Mouse (Mus musculus) hindbrain, embryonic 16.5 days (tissue): Measurements from ENCODE around the gene Tmsb15b2. TPM values are rescaled to one million over a fixed set of nuclear protein-coding genes. Genes with fewer than 3 reads are reported as not detected.
"Not testable (repeated sequence)": the region's sequence is repeated elsewhere in the genome, so short reads cannot be mapped to it uniquely, and the experiment has no call there.

ENCODE experiments used
- ATAC-seq: fragments of 200-750 bp; cut with Nextera tagmentation; 2 replicates; pipeline ENCODE4 v1.8.0; 2017; ENCODE audit warnings: moderate TSS enrichment, moderate library complexity
- H3K27ac ChIP-seq: fragments of 300-500 bp; sonication (generic); 2 replicates; pipeline ENCODE4 v1.5.1; 2014; ENCODE audit warnings: low read depth, mild to moderate bottlenecking, control low read depth, low read length, moderate library complexity
- H3K27me3 ChIP-seq: fragments of 300-500 bp; sonication (generic); replicated peaks from 2 replicates; pipeline ENCODE4 v1.6.1; 2014; ENCODE audit warnings: low read length; ENCODE audit not compliant: control insufficient read depth, insufficient read depth
- H3K36me3 ChIP-seq: fragments of 300-500 bp; sonication (generic); 2 replicates; pipeline ENCODE4 v1.6.1; 2014; ENCODE audit warnings: mild to moderate bottlenecking, low read length, moderate library complexity, mixed read lengths; ENCODE audit not compliant: control insufficient read depth, insufficient read depth
- H3K4me1 ChIP-seq: fragments of 300-500 bp; sonication (generic); 2 replicates; pipeline ENCODE4 v1.6.1; 2014; ENCODE audit warnings: low read depth, low read length; ENCODE audit not compliant: control insufficient read depth, insufficient read depth
- H3K4me2 ChIP-seq: fragments of 300-500 bp; sonication (generic); 2 replicates; pipeline ENCODE4 v1.6.1; 2014; ENCODE audit warnings: mild to moderate bottlenecking, low read length, control low read depth, moderate library complexity
- H3K4me3 ChIP-seq: fragments of 300-500 bp; sonication (generic); 2 replicates; pipeline ENCODE4 v1.5.1; 2014; ENCODE audit warnings: mild to moderate bottlenecking, low read length, control low read depth, moderate library complexity
- H3K9ac ChIP-seq: fragments of 300-500 bp; sonication (generic); 2 replicates; pipeline ENCODE4 v1.6.1; 2014; ENCODE audit warnings: low read depth, mild to moderate bottlenecking, control low read depth, low read length, moderate library complexity
- H3K9me3 ChIP-seq: fragments of 300-500 bp; sonication (generic); 2 replicates; pipeline ENCODE4 v1.6.1; 2014; ENCODE audit warnings: mild to moderate bottlenecking, low read length, moderate library complexity; ENCODE audit not compliant: control insufficient read depth
- WGBS: fragments of 180-500 bp; shearing (Covaris S2); extraction: QIAGEN DNeasy Blood & Tissue Kit; methylation state at CpG from one replicate; pipeline ENCODE4 v1.1.7; 2014; 5-methylcytosine and 5-hydroxymethylcytosine counted together
- polyA plus RNA-seq: library from polyadenylated mRNA; unstranded; fragments of >200 nt; fragmentation: Nextera tagmentation; extraction: Ambion mirVana; gene quantifications from 2 replicates; pipeline ENCODE4 v1.2.1, GENCODE M21; 2015

Tmsb15b2 gene
- polyA plus RNA-seq: 67.2 and 73.8 TPM in 2 replicates

DNA sequence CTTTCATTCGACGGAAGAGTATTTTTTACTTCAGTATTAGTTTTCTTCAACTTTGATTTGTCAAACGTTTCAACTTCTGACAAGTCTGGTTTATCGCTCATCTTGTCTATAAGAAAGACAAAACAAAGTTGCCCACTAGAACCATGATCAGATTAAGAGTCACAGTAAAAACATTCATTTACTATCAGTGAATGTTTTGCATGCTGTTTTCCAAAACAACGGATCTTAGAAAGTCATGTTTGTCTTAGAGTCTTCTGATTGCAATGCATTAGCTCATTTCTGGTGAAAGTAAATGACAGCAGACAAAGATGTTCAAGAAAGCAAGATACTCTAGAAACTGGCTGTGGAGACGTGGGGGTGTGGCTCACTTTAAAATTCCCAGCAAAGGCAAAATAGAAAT, at the start of gene Tmsb15b2:
Tmsb15b2 (minus strand) TSS at position 101 of the 400 bp plus-strand sequence.
- not testable (repeated sequence) for H3K9me3 ChIP-seq, ATAC-seq, H3K27me3 ChIP-seq, H3K27ac ChIP-seq, H3K36me3 ChIP-seq, H3K4me1 ChIP-seq
- WGBS: 89% methylated on average over 6 of the region's 6 CpGs
- Histone ChIP-seq H3K9ac (peak within 1 kb of the TSS; percentile 61), H3K4me2 (peak within 1 kb of the TSS; percentile 59), H3K4me3 (peak within 1 kb of the TSS; percentile 53)

DNA sequence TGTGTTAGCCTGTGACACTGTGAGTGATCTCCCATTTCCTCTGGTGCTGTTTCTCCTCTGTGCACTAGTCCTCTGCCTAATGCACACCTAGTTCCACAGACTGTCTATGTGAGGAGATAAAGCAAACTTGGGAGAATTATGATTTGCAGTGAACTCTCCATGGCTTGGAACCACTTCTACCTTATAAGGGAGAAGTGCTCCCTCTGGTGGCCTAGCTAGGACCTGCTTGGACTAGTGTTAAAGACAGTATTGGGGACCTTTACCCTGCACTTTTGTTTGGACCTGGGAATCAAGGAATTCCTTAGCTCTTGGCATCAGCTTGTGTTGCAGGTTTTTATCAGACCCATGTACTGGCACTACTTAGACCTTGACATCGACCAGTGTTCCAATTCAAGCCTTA, 44.0 kb upstream of the Tmsb15b2 start:
- Histone ChIP-seq H3K4me2 (no peak overlapping the region), H3K9ac (no peak overlapping the region), H3K27me3 (no peaks in the 10 kb centered on the region), H3K4me3 (no peak overlapping the region), H3K4me1 (no peaks in the 10 kb centered on the region), H3K27ac (no peak overlapping the region), H3K36me3 (no peaks in the 10 kb centered on the region), H3K9me3 (no peaks in the 10 kb centered on the region)
- peak; percentile 64; the same call in 1 of the 2 replicates for ATAC-seq
- 23% methylated on average over 1 of the region's 1 CpGs for WGBS

DNA sequence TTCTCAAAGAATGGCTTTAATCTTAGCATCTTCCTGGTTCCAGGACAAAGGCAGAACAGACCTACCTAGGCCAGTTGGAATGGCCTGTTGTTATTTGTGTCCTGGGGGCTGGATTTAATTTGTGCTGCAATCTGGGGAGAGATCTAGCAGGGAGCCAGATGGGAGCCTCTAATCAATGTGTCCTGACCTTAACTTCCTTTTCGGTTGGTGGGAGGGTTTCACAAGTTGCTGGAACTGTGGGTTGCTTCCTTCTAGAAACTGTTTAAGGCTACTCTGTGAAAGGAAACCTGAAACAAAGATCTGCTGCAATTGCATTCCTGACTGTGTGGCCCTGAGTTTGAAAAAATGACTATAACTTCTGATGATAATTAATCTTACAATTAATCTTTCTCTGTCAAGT, 42.4 kb upstream of the Tmsb15b2 start:
- Histone ChIP-seq H3K4me1 (no peaks in the 10 kb centered on the region), H3K4me3 (no peak overlapping the region), H3K27ac (no peak overlapping the region), H3K9ac (no peak overlapping the region), H3K27me3 (no peaks in the 10 kb centered on the region), H3K4me2 (no peak overlapping the region), H3K36me3 (no peaks in the 10 kb centered on the region), H3K9me3 (no peaks in the 10 kb centered on the region)
- WGBS: 67% methylated on average over 1 of the region's 1 CpGs
- no peak for ATAC-seq

DNA sequence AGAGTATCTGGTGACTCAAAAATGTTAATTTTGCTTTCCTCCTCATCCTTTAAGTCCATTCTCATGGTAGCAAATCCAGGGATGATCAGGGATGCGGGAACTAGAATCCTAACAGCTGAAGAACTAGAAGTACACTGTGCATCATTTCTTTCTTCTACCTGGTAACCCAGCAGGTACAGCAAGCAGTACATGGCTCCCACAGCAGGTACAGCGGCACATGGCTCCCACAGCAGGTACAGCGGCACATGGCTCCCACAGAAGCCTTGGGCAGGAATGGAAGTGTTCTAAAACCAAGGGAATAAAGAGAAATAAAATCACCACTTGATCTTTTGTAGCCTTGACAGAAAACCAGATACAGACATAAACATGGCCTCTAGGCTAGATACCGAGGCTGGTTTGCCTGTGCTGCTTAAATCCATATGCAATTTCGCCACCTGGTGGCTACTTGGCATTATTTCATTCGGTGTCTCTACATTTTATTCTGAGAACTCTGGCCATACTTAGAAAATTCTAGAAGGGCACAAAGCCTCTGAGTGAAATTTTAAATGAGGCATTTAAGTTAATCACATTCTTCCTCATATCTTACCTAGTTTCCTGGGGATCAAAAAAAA, 39.9 kb upstream of the Tmsb15b2 start:
- Histone ChIP-seq H3K9me3 (no peaks in the 10 kb centered on the region), H3K36me3 (no peaks in the 10 kb centered on the region), H3K27ac (no peak overlapping the region), H3K27me3 (no peaks in the 10 kb centered on the region), H3K4me3 (no peak overlapping the region), H3K4me1 (no peaks in the 10 kb centered on the region), H3K9ac (no peak overlapping the region), H3K4me2 (no peak overlapping the region)
- ATAC-seq: peak; percentile 77
- WGBS: 52% methylated on average over 6 of the region's 6 CpGs

DNA sequence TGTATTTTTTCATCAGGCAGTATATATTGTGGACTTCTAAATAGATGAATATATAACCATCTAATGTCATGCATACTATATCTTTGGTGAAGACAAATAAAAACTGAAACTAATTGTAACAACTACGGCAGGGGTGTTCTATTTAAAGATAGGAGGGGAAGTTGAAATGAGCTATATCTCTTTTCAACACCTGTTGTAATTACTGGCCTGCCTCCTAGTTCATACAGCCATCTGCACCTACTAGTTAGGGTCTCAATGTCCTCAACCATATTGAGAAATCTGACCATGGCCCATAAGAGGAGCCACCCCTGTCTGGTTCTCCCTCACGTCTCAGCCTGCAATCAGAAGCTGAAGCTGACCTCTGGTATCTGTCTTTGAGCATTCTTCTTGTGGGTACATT, 21.0 kb upstream of the Tmsb15b2 start:
- no peaks in the 10 kb centered on the region for H3K27me3 ChIP-seq
- no peak overlapping the region for H3K9ac ChIP-seq
- WGBS: 89% methylated on average over 2 of the region's 2 CpGs
- no peak overlapping the region for H3K4me3 ChIP-seq
- peaks cover 7% of the 10 kb centered on the region for H3K4me1 ChIP-seq
- H3K27ac ChIP-seq: no peak overlapping the region
- H3K4me2 ChIP-seq: no peak overlapping the region
- ATAC-seq: no peak
- no peaks in the 10 kb centered on the region for H3K36me3 ChIP-seq
- H3K9me3 ChIP-seq: no peaks in the 10 kb centered on the region; the same call in 1 of the 2 replicates

DNA sequence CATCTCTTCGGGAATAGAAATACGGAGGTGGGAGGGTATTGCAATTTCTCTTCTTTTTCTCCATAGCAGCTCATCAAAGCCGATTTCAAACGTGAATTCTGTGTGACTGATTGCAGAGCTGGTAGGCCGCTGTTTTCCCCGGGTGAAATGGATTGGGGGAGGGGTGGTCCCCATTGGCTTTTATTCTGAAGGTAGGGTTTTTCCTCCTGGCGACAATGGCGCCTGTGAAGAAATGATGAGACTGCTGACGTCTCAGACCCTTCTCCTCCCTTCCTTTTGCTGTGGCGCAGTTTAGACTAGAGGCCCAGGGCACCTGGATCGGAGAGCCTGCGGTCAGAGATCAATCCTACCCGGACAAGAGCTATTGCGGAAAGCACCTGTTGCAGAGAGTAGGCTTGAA, 18.3 kb upstream of the Tmsb15b2 start:
- Histone ChIP-seq H3K4me1 (peaks cover 10% of the 10 kb centered on the region), H3K4me3 (peak overlapping the region; percentile 53), H3K9me3 (no peaks in the 10 kb centered on the region; the same call in 1 of the 2 replicates), H3K4me2 (peak overlapping the region; percentile 63), H3K27me3 (no peaks in the 10 kb centered on the region), H3K27ac (peak overlapping the region; percentile 85), H3K9ac (peak overlapping the region; percentile 71), H3K36me3 (no peaks in the 10 kb centered on the region)
- WGBS: 27% methylated on average over 13 of the region's 14 CpGs
- no peak for ATAC-seq

DNA sequence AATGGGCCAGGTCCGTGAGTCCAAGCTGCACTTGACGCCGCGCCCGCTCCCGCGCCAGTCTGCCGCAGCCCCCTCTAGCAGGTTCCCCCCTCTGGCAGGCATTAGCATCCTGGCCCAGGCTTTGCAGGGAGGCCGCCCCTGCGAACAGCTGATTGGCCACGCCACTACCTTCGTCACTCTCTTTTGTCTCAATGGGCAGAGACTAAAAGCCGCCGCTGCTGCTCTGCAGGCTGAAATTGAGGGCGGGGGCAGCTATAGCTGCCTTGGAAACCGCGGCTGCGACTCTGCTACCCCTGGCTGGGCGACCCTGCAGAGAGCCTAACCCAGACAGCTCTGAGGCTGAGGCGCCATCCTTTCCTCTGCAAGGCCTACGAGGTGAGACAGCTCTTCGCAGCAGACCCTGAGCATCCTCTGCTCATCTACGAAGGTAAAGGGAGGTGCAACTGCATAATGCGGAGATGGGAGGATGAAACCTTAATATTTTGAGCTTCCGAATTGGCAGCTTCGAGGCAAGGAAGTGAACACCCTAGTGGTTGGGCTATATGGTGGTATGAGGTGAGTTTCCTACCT, 17.8 kb upstream of the Tmsb15b2 start, which contains the start of gene Zcchc18:
Zcchc18 (plus strand) TSS at position 178 of the 570 bp plus-strand sequence.
- Histone ChIP-seq H3K9me3 (no peaks in the 10 kb centered on the region; the same call in 1 of the 2 replicates), H3K36me3 (no peaks in the 10 kb centered on the region), H3K4me2 (peak within 1 kb of the TSS; percentile 63), H3K4me3 (peak within 1 kb of the TSS; percentile 53), H3K4me1 (peaks cover 10% of the 10 kb centered on the region), H3K27me3 (no peaks in the 10 kb centered on the region), H3K27ac (peak within 1 kb of the TSS; percentile 85), H3K9ac (peak within 1 kb of the TSS; percentile 71)
- 15% methylated on average over 25 of the region's 26 CpGs for whole genome bisulfite sequencing
- ATAC-seq: peak; percentile 99

DNA sequence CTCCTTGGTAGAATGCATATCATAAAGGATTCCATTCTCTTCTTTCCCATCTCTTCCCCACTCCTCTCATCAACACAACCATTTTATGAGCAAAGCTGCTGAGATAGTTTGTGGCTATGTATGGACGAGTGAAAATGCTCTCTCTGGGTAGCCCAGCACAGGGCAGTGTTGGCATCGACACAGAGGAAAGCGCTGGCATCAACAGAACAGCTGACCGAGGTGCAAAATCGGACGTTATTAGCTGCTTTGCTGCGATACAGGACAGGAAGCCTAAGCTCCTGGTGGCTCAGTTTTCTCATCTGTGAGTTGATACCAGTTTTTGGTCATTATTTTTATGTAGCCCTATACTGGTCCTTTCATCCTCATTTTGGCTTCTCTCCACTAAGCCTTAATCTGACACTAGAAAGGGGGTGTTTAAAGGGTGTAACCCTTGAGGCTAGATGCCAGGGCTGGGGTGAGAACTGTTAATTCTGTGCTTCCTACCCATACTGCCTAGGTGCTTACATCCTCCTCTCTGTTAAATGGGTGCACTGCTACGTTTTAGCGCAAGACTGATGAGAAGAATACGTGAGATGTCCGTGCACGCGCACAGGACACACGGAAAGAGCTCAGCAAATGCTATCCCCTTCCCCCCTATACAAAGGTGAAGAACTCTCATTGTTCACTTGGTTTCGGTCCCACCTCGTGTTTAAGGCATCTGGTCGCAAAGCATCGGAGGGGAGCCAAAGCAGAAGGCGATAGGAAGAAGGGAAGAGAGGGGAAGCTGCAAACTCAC, 17.1 kb upstream of the Tmsb15b2 start:
- Histone ChIP-seq H3K4me3 (peak overlapping the region; percentile 53), H3K4me2 (peak overlapping the region; percentile 63), H3K27me3 (no peaks in the 10 kb centered on the region), H3K9ac (peak overlapping the region; percentile 71), H3K9me3 (no peaks in the 10 kb centered on the region; the same call in 1 of the 2 replicates), H3K36me3 (no peaks in the 10 kb centered on the region), H3K27ac (peak overlapping the region; percentile 85), H3K4me1 (peaks cover 10% of the 10 kb centered on the region)
- 26% methylated on average over 19 of the region's 19 CpGs for WGBS
- ATAC-seq: peak; percentile 74

DNA sequence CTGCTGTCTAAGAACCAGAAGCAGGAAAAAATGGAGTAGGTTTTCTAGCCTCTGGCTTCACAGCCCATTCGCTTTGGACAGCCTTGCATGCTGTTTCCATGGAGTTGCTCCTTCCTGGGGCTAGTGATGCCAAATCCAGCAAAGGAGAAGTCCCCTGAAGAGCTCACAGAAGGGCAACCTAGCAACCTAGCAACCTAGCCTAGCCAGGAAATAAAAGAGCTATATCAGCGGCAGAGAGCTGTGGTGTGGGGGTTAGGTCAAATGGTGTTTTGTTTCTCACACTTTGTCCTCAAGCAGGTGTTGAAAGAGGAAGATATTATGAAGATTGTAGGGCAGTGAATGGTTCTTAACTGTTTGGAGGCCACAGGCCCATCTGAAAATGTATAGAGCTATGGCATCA, 16.0 kb upstream of the Tmsb15b2 start:
- H3K9ac ChIP-seq: no peak overlapping the region
- no peak overlapping the region for H3K4me3 ChIP-seq
- 51% methylated on average over 2 of the region's 2 CpGs for WGBS
- H3K27ac ChIP-seq: no peak overlapping the region
- H3K4me1 ChIP-seq: peaks cover 10% of the 10 kb centered on the region
- no peaks in the 10 kb centered on the region for H3K36me3 ChIP-seq
- no peak for ATAC-seq
- H3K9me3 ChIP-seq: no peaks in the 10 kb centered on the region; the same call in 1 of the 2 replicates
- no peaks in the 10 kb centered on the region for H3K27me3 ChIP-seq
- peak overlapping the region; percentile 63 for H3K4me2 ChIP-seq
